Mouse (Mus musculus) intestine, postnatal 0 days (tissue): ENCODE measurements around the gene Ranbp1. TPM values are rescaled to one million over a fixed set of nuclear protein-coding genes. Genes with fewer than 3 reads are reported as not detected.
A peak's percentile ranks its signal among the peaks of the same experiment; 100 is the strongest.

Experiments used
- ATAC-seq: fragments of 200-750 bp; cut with Nextera tagmentation; 2 replicates; pipeline ENCODE4 v1.8.0; 2017; ENCODE audit warnings: mild to moderate bottlenecking, moderate TSS enrichment, moderate library complexity
- H3K27ac ChIP-seq: fragments of 300-500 bp; sonication (generic); 2 replicates; pipeline ENCODE4 v1.5.1; 2014; ENCODE audit warnings: mild to moderate bottlenecking, low read depth, low read length, moderate library complexity
- H3K27me3 ChIP-seq: fragments of 300-500 bp; sonication (generic); replicated peaks from 2 replicates; pipeline ENCODE4 v1.6.1; 2014; ENCODE audit warnings: low read length, mixed read lengths; ENCODE audit not compliant: control insufficient read depth, insufficient read depth
- H3K36me3 ChIP-seq: fragments of 300-500 bp; sonication (generic); 2 replicates; pipeline ENCODE4 v1.6.1; 2014; ENCODE audit warnings: mild to moderate bottlenecking, moderate library complexity; ENCODE audit not compliant: control insufficient read depth, insufficient read depth
- H3K4me1 ChIP-seq: fragments of 300-500 bp; sonication (generic); replicated peaks from 2 replicates; pipeline ENCODE4 v1.6.1; 2014; ENCODE audit warnings: antibody characterized with exemption, low read length, mixed read lengths; ENCODE audit not compliant: control insufficient read depth, insufficient read depth
- H3K4me2 ChIP-seq: fragments of 300-500 bp; sonication (generic); replicated peaks from 2 replicates; pipeline ENCODE4 v1.6.1; 2014; ENCODE audit warnings: low read depth, mild to moderate bottlenecking, moderate library complexity
- H3K4me3 ChIP-seq: fragments of 300-500 bp; sonication (generic); 2 replicates; pipeline ENCODE4 v1.5.1; 2014; ENCODE audit warnings: low read depth, low read length
- H3K9ac ChIP-seq: fragments of 300-500 bp; sonication (generic); 2 replicates; pipeline ENCODE4 v1.6.1; 2014; ENCODE audit warnings: mild to moderate bottlenecking, low read depth, low read length
- H3K9me3 ChIP-seq: fragments of 300-500 bp; sonication (generic); 2 replicates; pipeline ENCODE4 v1.6.1; 2016; ENCODE audit warnings: mixed run types; ENCODE audit not compliant: control insufficient read depth
- CTCF ChIP-seq: sonication (generic); IDR thresholded peaks from 2 replicates; pipeline ENCODE4 v1.5.1; 2016; ENCODE audit warnings: low read depth, mild to moderate bottlenecking, control low read depth, antibody characterized with exemption, moderate library complexity
- WGBS: fragments of 180-500 bp; shearing (Covaris S2); extraction: QIAGEN DNeasy Blood & Tissue Kit; methylation state at CpG from one replicate; pipeline ENCODE4 v1.1.7; 2014; 5-methylcytosine and 5-hydroxymethylcytosine counted together
- polyA plus RNA-seq: library from polyadenylated mRNA; unstranded; fragments of >200 nt; fragmentation: Nextera tagmentation; extraction: Ambion mirVana; gene quantifications from 2 replicates; pipeline ENCODE4 v1.2.1, GENCODE M21; 2015

Ranbp1 gene
- polyA plus RNA-seq, 1 experiment from 2014 or later: 229 TPM

- Histone ChIP-seq H3K9ac (no peak overlapping the region), H3K4me1 (no peaks in the 10 kb centered on the region), H3K4me3 (no peak overlapping the region), H3K36me3 (peaks cover 16% of the 10 kb centered on the region), H3K9me3 (no peaks in the 10 kb centered on the region), H3K27me3 (no peaks in the 10 kb centered on the region), H3K27ac (no peak overlapping the region), H3K4me2 (no peak overlapping the region)
- WGBS: 82% methylated on average over 6 of the region's 6 CpGs
- TF ChIP-seq CTCF: no peak
- no peak for ATAC-seq
Observed at GRCm38 (mm10) chr16:18230617-18231016, 17.9 kb downstream of the Ranbp1 start.

DNA sequence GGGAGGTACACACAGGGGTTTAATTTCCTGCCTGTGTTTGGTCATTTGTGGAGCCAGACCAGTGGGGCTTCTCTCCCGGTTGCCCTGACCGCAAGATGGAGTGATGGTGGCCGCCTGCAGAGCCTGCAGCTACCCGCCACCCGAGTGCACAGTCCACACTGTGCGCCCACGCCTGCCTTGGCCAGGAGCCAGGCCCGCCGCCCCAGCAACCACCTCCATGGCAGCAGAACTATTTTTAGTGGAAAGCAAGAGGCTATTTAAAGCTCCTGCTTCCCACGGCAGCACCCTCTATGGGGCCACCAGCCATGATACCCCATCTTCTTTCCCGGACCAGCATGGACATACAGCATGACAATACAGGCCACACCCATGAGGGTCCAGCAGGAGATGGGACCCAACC is 18.9 kb downstream of the Ranbp1 start:
- Histone ChIP-seq H3K27me3 (no peaks in the 10 kb centered on the region), H3K4me3 (no peak overlapping the region), H3K9me3 (no peaks in the 10 kb centered on the region), H3K9ac (no peak overlapping the region), H3K36me3 (peaks cover 26% of the 10 kb centered on the region), H3K4me2 (peak overlapping the region; percentile 9; the same call in 1 of the 2 replicates), H3K4me1 (no peaks in the 10 kb centered on the region), H3K27ac (no peak overlapping the region)
- no peak for TF ChIP-seq CTCF
- no peak for ATAC-seq
- 52% methylated on average over 11 of the region's 11 CpGs for WGBS

DNA sequence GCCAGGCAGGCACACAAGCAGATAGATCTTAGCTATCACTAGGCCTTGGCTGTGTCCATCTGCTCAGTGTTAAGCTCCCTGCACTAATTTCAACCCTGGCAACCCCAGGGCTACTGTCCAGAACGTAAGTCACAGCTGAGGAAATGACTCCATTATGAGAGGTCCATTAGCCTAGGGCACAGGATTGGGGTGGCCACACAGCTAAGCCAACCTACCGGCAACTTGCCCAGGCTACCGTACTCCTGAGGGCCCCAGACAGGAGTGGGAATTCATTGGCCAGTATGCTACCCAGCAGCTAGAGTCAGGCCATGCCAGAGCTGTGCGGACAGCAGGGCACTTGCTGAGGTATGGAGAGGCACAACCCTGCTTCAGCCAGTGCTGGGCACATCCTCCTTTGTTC is 19.7 kb downstream of the Ranbp1 start:
- no peak overlapping the region for H3K4me3 ChIP-seq
- 92% methylated on average over 4 of the region's 4 CpGs for WGBS
- no peak for TF ChIP-seq CTCF
- H3K27me3 ChIP-seq: no peaks in the 10 kb centered on the region
- H3K4me1 ChIP-seq: no peaks in the 10 kb centered on the region
- peaks cover 34% of the 10 kb centered on the region for H3K36me3 ChIP-seq
- no peak overlapping the region for H3K4me2 ChIP-seq
- no peaks in the 10 kb centered on the region for H3K9me3 ChIP-seq
- H3K9ac ChIP-seq: no peak overlapping the region
- no peak for ATAC-seq
- no peak overlapping the region for H3K27ac ChIP-seq

DNA sequence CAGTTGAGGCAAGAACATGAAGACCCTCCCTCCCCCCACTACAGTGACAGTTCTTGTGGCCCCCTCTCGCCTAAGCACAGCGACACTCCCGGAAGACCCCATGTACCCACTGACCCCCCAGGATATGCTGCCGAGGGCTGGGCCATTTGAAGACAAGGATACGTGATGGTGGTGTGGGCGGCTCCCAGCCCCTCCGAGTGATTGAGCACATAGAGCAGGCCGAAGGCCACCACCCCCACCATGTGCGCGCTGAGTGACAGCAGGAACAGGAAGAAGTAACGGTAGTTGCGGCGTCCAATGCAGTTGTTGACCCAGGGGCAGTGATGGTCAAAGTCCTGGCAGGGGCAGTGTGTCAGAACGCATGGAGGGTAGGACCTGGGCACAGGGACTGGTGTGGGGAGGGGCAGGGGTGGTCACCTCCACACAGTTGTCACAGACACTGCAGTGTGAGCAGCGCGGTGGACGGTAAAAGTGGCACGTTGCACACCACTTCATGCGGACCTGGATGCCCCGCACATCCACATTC is 20.6 kb downstream of the Ranbp1 start:
- no peaks in the 10 kb centered on the region for H3K27me3 ChIP-seq
- no peaks in the 10 kb centered on the region for H3K4me1 ChIP-seq
- peaks cover 39% of the 10 kb centered on the region for H3K36me3 ChIP-seq
- no peak overlapping the region for H3K9ac ChIP-seq
- WGBS: 93% methylated on average over 20 of the region's 20 CpGs
- H3K4me2 ChIP-seq: no peak overlapping the region
- no peak for ATAC-seq
- no peak overlapping the region for H3K27ac ChIP-seq
- no peak for TF ChIP-seq CTCF
- no peak overlapping the region for H3K4me3 ChIP-seq
- H3K9me3 ChIP-seq: no peaks in the 10 kb centered on the region

- peaks cover 43% of the 10 kb centered on the region for H3K36me3 ChIP-seq
- H3K4me1 ChIP-seq: no peaks in the 10 kb centered on the region
- no peaks in the 10 kb centered on the region for H3K27me3 ChIP-seq
- H3K4me2 ChIP-seq: no peak overlapping the region
- no peaks in the 10 kb centered on the region for H3K9me3 ChIP-seq
- WGBS: 89% methylated on average over 13 of the region's 13 CpGs
- no peak overlapping the region for H3K27ac ChIP-seq
- no peak for ATAC-seq
- TF ChIP-seq CTCF: no peak
- H3K4me3 ChIP-seq: no peak overlapping the region
- no peak overlapping the region for H3K9ac ChIP-seq
Observed at GRCm38 (mm10) chr16:18227187-18227586, 21.3 kb downstream of the Ranbp1 start.

GRCm38 (mm10) chr16:18222188-18222587 is 26.3 kb downstream of the Ranbp1 start:
- Histone ChIP-seq H3K9ac (no peak overlapping the region), H3K9me3 (no peaks in the 10 kb centered on the region), H3K27me3 (no peaks in the 10 kb centered on the region), H3K4me2 (no peak overlapping the region), H3K36me3 (peaks cover 38% of the 10 kb centered on the region), H3K4me1 (no peaks in the 10 kb centered on the region), H3K4me3 (no peak overlapping the region), H3K27ac (no peak overlapping the region)
- ATAC-seq: no peak
- WGBS: 87% methylated on average over 11 of the region's 11 CpGs
- TF ChIP-seq CTCF: no peak

GRCm38 (mm10) chr16:18221543-18221898 is 27.0 kb downstream of the Ranbp1 start:
- no peak overlapping the region for H3K9ac ChIP-seq
- H3K27ac ChIP-seq: no peak overlapping the region
- no peak overlapping the region for H3K4me2 ChIP-seq
- TF ChIP-seq CTCF: peak; percentile 52
- ATAC-seq: no peak
- WGBS: 80% methylated on average over 11 of the region's 11 CpGs
- no peaks in the 10 kb centered on the region for H3K27me3 ChIP-seq
- no peaks in the 10 kb centered on the region for H3K4me1 ChIP-seq
- H3K36me3 ChIP-seq: peaks cover 34% of the 10 kb centered on the region
- H3K9me3 ChIP-seq: no peaks in the 10 kb centered on the region
- no peak overlapping the region for H3K4me3 ChIP-seq
